Mouse (Mus musculus) T-helper 17 cell (primary cell): ENCODE results near the gene Supt5.

Source experiments
- in situ Hi-C, 2 experiments: fragments of 300-600 bp; cut with MboI, MseI; formaldehyde crosslinking; loops; 1 replicate in 1 of 2; 2 replicates in 1 of 2; pipeline ENCODE4 v1.15.1; 2025; ENCODE audit warnings: high pct_unique_total_duplicates in 2 of 2

The Supt5 gene

GRCm38 (mm10) chr7:28301616-28302433 lies 36.7 kb downstream of the Supt5 start, which contains the start of gene Dll3:
Gene Dll3 (minus strand): TSS chr7:28302238.
- in situ Hi-C loops = loop anchor here in 1 of 2 experiments (5.0 kb wide), 1 partner anchor 115 kb away; no protein-coding TSS in a partner anchor

- in situ Hi-C loops = no loop called here
Observed at GRCm38 (mm10) chr7:28298837-28299625, 39.5 kb downstream of the Supt5 start.

GRCm38 (mm10) chr7:28294481-28294880 lies 44.1 kb downstream of the Supt5 start:
- in situ Hi-C loops = loop anchor here in 1 of 2 experiments (5.0 kb wide), 2 partner anchors 82 to 147 kb away; no protein-coding TSS in a partner anchor

- in situ Hi-C loops = loop anchor here in 1 of 2 experiments (5.0 kb wide), 2 partner anchors 79 to 144 kb away; no protein-coding TSS in a partner anchor
Observed at GRCm38 (mm10) chr7:28290638-28291590, 47.6 kb downstream of the Supt5 start, which contains the start of gene Selenov. Gene Selenov (minus strand): TSS chr7:28291186.

- in situ Hi-C loops = loop anchor here in 1 of 2 experiments (5.0 kb wide), 2 partner anchors 78 to 143 kb away; no protein-coding TSS in a partner anchor
Observed at GRCm38 (mm10) chr7:28290165-28290564, 48.4 kb downstream of the Supt5 start.

GRCm38 (mm10) chr7:28280630-28281029 lies 57.9 kb downstream of the Supt5 start:
- in situ Hi-C loops = no loop called here

GRCm38 (mm10) chr7:28278279-28278652 lies 60.3 kb downstream of the Supt5 start:
- in situ Hi-C loops = loop anchor here in 1 of 2 experiments (10.0 kb wide), 1 partner anchor 1057 kb away; no protein-coding TSS in a partner anchor

GRCm38 (mm10) chr7:28277615-28278278 lies 60.8 kb downstream of the Supt5 start, which contains the start of gene Eid2b:
Gene Eid2b (plus strand): TSS chr7:28277739.
- in situ Hi-C loops = loop anchor here in 1 of 2 experiments (10.0 kb wide), 1 partner anchor 1057 kb away; no protein-coding TSS in a partner anchor

- in situ Hi-C loops = loop anchor here in 1 of 2 experiments (10.0 kb wide), 1 partner anchor 1058 kb away; no protein-coding TSS in a partner anchor
Observed at GRCm38 (mm10) chr7:28277237-28277614, 61.3 kb downstream of the Supt5 start.

- in situ Hi-C loops = loop anchor here (5.0 to 10.0 kb wide), 2 partner anchors 59 to 1063 kb away; no protein-coding TSS in a partner anchor
Observed at GRCm38 (mm10) chr7:28271761-28272160, 66.8 kb downstream of the Supt5 start.

- in situ Hi-C loops = no loop called here
Observed at GRCm38 (mm10) chr7:28269355-28269754, 69.2 kb downstream of the Supt5 start.

GRCm38 (mm10) chr7:28268576-28268975 lies 70.0 kb downstream of the Supt5 start:
- in situ Hi-C loops = no loop called here

- in situ Hi-C loops = no loop called here
Observed at GRCm38 (mm10) chr7:28268042-28268531, 70.5 kb downstream of the Supt5 start.

GRCm38 (mm10) chr7:28267129-28268041 lies 71.2 kb downstream of the Supt5 start, which contains the start of gene Eid2:
Gene Eid2 (plus strand): TSS chr7:28267881.
- in situ Hi-C loops = no loop called here

- in situ Hi-C loops = no loop called here
Observed at GRCm38 (mm10) chr7:28265391-28265790, 73.2 kb downstream of the Supt5 start.
